Mouse (Mus musculus) midbrain, embryonic 15.5 days (tissue): Measurements from ENCODE around the gene Alyref. TPM values are rescaled to one million over a fixed set of nuclear protein-coding genes. Genes with fewer than 3 reads are reported as not detected.

Experiments
- ATAC-seq: fragments of 200-750 bp; cut with Nextera tagmentation; replicated peaks from 2 replicates; pipeline ENCODE4 v1.8.0; 2017; ENCODE audit warnings: moderate TSS enrichment
- H3K27ac ChIP-seq: fragments of 300-500 bp; sonication (generic); 2 replicates; pipeline ENCODE4 v1.5.1; 2015; ENCODE audit warnings: mild to moderate bottlenecking, inconsistent platforms
- H3K27me3 ChIP-seq: fragments of 300-500 bp; sonication (generic); replicated peaks from 2 replicates; pipeline ENCODE4 v1.6.1; 2015; ENCODE audit warnings: inconsistent platforms
- H3K36me3 ChIP-seq: fragments of 300-500 bp; sonication (generic); replicated peaks from 2 replicates; pipeline ENCODE4 v1.6.1; 2015; ENCODE audit warnings: inconsistent platforms
- H3K4me1 ChIP-seq: fragments of 300-500 bp; sonication (generic); 2 replicates; pipeline ENCODE4 v1.6.1; 2015; ENCODE audit warnings: inconsistent platforms
- H3K4me2 ChIP-seq: fragments of 300-500 bp; sonication (generic); 2 replicates; pipeline ENCODE4 v1.6.1; 2015; ENCODE audit warnings: inconsistent platforms, mild to moderate bottlenecking, moderate library complexity
- H3K4me3 ChIP-seq: fragments of 300-500 bp; sonication (generic); 2 replicates; pipeline ENCODE4 v1.5.1; 2015; ENCODE audit warnings: mild to moderate bottlenecking, inconsistent platforms
- H3K9ac ChIP-seq: fragments of 300-500 bp; sonication (generic); 2 replicates; pipeline ENCODE4 v1.6.1; 2015; ENCODE audit warnings: mild to moderate bottlenecking, inconsistent platforms
- H3K9me3 ChIP-seq: fragments of 300-500 bp; sonication (generic); 2 replicates; pipeline ENCODE4 v1.6.1; 2016; ENCODE audit warnings: inconsistent platforms
- WGBS: fragments of 180-500 bp; shearing (Covaris S2); methylation state at CpG from one replicate; pipeline ENCODE4 v1.1.7; 2015; ENCODE audit warnings: mixed read lengths; 5-methylcytosine and 5-hydroxymethylcytosine counted together
- polyA plus RNA-seq: library from polyadenylated mRNA; unstranded; fragments of >200 nt; fragmentation: Nextera tagmentation; extraction: Ambion mirVana; gene quantifications from 2 replicates; pipeline ENCODE4 v1.2.1, GENCODE M21; 2015

Gene Alyref
- polyA plus RNA-seq, 1 experiment from 2014 or later = 233 TPM

GRCm38 (mm10) chr11:120630881-120631725, 32.9 kb upstream of the Alyref start:
- H3K4me3 ChIP-seq = no peak overlapping the region
- no peaks in the 10 kb centered on the region for H3K9me3 ChIP-seq
- H3K4me2 ChIP-seq = peak overlapping the region; percentile 97; the same call in 1 of the 2 replicates
- no peak overlapping the region for H3K9ac ChIP-seq
- H3K27ac ChIP-seq = no peak overlapping the region
- peaks cover 10% of the 10 kb centered on the region; the same call in 1 of the 2 replicates for H3K36me3 ChIP-seq
- H3K27me3 ChIP-seq = no peaks in the 10 kb centered on the region
- peaks cover 37% of the 10 kb centered on the region for H3K4me1 ChIP-seq
- WGBS = 33% methylated on average over 7 of the region's 7 CpGs
- no peak for ATAC-seq

DNA sequence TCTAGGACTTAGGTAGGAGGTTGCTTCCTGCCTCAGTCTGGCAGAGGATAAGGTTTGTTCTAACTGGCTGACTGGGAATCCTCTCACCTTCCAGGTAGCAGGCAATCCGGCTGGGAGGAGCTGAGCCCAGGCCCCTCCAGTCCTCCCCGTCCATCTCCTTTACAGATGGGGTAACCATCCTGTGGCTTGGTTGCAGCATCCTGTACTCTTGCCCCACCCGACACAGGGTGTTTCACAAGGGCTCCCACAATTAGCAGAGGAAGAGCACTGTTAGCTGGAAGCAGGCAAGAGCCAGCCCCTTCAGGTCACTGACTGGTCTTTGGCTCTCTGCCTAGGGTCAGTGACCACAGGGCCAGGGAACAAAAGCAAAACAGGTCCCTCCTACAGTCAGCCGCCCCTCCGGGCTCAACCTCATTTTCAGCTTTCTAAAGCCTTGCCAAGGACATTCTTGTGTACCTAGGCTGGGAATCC, 32.3 kb upstream of the Alyref start:
- H3K27me3 ChIP-seq = no peaks in the 10 kb centered on the region
- WGBS = 26% methylated on average over 5 of the region's 5 CpGs
- no peak for ATAC-seq
- H3K4me2 ChIP-seq = 0 out of 2 replicates have a peak overlapping the region, but pooled peaks have one; percentile 2
- peak overlapping the region; percentile 23; the same call in 1 of the 2 replicates for H3K9ac ChIP-seq
- peaks cover 10% of the 10 kb centered on the region; the same call in 1 of the 2 replicates for H3K36me3 ChIP-seq
- peak overlapping the region; percentile 32; the same call in 1 of the 2 replicates for H3K27ac ChIP-seq
- H3K4me3 ChIP-seq = no peak overlapping the region
- H3K9me3 ChIP-seq = no peaks in the 10 kb centered on the region
- H3K4me1 ChIP-seq = peaks cover 39% of the 10 kb centered on the region

DNA sequence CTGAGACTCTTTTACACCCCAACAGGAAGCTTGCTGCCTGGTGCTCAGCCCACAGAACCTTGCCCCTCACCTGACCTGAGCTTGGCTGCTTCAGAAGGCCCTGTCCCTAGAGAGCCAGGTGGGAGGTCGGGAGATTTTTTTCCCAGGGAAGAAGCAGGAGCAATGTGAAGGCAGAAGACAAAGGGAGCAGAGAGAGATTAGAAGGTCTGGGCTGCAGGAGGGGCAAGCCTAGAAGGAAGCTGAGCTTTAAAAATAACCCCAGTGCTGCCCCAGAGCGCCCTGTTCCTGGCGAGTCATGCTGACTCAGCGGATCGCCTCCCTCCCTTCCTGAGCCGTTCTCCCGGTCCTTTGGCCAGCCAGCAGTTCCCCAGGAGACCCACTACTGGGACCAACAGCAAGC, 31.7 kb upstream of the Alyref start:
- no peak overlapping the region for H3K4me3 ChIP-seq
- 33% methylated on average over 7 of the region's 7 CpGs for WGBS
- peak overlapping the region; percentile 23; the same call in 1 of the 2 replicates for H3K9ac ChIP-seq

GRCm38 (mm10) chr11:120629341-120629730, 31.2 kb upstream of the Alyref start:
- H3K9me3 ChIP-seq = no peaks in the 10 kb centered on the region
- ATAC-seq = no peak
- H3K4me3 ChIP-seq = no peak overlapping the region
- H3K4me2 ChIP-seq = no peak overlapping the region
- WGBS = 68% methylated on average over 23 of the region's 23 CpGs
- peaks cover 10% of the 10 kb centered on the region; the same call in 1 of the 2 replicates for H3K36me3 ChIP-seq
- H3K27ac ChIP-seq = no peak overlapping the region
- no peaks in the 10 kb centered on the region for H3K27me3 ChIP-seq
- peaks cover 44% of the 10 kb centered on the region for H3K4me1 ChIP-seq
- H3K9ac ChIP-seq = no peak overlapping the region

More for the DNA sequence above, 31.7 kb upstream of the Alyref start:
- no peaks in the 10 kb centered on the region for H3K27me3 ChIP-seq
- H3K27ac ChIP-seq = peak overlapping the region; percentile 32; the same call in 1 of the 2 replicates
- 0 out of 2 replicates have a peak overlapping the region, but pooled peaks have one; percentile 2 for H3K4me2 ChIP-seq
- H3K4me1 ChIP-seq = peaks cover 43% of the 10 kb centered on the region
- no peaks in the 10 kb centered on the region for H3K9me3 ChIP-seq
- ATAC-seq = no peak
- H3K36me3 ChIP-seq = peaks cover 10% of the 10 kb centered on the region; the same call in 1 of the 2 replicates

DNA sequence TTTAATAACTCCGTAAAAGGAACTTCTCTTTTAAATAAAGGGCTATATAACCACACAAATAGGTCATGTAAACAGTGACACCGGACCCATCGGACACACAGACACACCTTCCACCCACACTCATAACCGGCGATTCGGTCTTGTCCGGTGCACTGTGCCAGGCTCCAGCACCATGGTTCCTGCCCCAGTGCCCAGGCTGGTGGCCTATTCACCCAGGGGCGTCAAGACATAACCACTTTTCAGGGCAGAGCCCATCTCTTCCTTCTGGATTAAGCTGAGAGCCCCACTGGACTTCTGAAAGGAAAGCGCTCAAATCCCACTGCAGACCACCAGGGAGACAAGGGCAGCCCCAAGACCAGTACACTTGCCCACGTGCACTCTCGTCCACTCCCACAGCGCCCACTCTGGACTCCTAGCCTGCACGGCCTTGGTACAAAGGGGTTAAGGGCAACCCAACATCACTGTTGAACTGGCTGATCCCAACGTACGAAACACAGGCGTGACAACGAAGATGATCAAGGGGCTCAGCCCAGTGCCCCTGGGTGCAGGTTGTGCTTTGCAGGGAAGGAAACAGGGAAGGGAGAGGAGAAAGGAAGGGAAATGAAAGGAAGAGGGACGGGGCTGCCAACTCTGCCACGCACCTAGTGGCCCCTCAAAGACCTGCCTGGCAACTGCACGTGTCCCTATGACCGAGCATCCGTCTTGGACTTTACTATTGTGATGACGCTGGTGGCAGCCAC, 30.6 kb upstream of the Alyref start:
- Histone ChIP-seq H3K4me1 (peaks cover 46% of the 10 kb centered on the region), H3K4me3 (no peak overlapping the region), H3K36me3 (peaks cover 10% of the 10 kb centered on the region; the same call in 1 of the 2 replicates), H3K27ac (no peak overlapping the region), H3K27me3 (no peaks in the 10 kb centered on the region), H3K4me2 (no peak overlapping the region), H3K9ac (no peak overlapping the region), H3K9me3 (no peaks in the 10 kb centered on the region)
- 97% methylated on average over 23 of the region's 23 CpGs for WGBS
- ATAC-seq = no peak

DNA sequence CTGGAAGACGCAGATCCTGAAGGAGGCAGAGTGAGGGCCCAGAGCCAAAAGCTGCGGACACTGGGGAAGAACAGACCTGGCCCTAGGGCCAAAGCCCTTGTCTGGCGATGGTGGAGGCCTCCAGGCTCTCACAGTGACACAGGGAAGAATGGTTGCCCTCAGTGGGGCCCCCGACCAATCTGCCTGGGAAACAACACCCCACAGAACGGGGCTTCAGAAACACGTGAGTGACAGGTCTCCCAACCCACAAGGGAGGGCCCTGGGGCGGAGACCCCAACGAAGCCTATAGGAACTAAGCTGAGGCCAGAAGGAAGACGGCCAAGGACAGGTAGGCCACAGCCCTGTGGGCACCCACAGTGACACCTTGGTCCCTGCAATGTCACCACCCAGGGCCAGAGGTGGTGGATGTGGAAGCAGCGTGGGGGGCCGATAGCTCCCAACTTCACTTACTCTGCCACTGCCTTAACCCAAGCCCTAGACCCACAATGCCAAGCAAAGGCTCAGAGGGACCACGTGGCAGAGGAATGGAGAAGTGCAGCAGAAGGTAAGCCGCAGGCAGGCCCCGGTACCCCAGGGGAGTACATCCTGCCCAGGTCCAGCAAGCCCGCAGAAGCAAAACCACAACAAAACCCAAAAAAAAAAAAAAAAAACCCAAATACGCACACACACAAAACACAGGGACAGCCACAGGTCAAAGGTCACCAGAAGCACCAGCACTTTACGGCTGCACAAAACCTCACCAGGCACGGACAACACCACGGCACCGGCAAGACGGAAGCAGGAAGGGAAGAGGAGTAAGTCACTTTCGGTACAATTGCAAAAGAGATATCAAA, 29.5 kb upstream of the Alyref start:
- H3K4me2 ChIP-seq = no peak overlapping the region
- H3K9me3 ChIP-seq = no peaks in the 10 kb centered on the region
- H3K4me1 ChIP-seq = peaks cover 52% of the 10 kb centered on the region
- no peak overlapping the region for H3K27ac ChIP-seq
- no peak overlapping the region for H3K4me3 ChIP-seq
- no peak overlapping the region for H3K9ac ChIP-seq
- 84% methylated on average over 22 of the region's 22 CpGs for WGBS
- H3K36me3 ChIP-seq = peaks cover 11% of the 10 kb centered on the region; the same call in 1 of the 2 replicates
- ATAC-seq = no peak
- no peaks in the 10 kb centered on the region for H3K27me3 ChIP-seq

GRCm38 (mm10) chr11:120626785-120627467, 28.8 kb upstream of the Alyref start:
- peaks cover 44% of the 10 kb centered on the region for H3K4me1 ChIP-seq
- no peak overlapping the region for H3K9ac ChIP-seq
- WGBS = 91% methylated on average over 11 of the region's 11 CpGs
- no peak overlapping the region for H3K4me3 ChIP-seq
- peaks cover 18% of the 10 kb centered on the region; the same call in 1 of the 2 replicates for H3K36me3 ChIP-seq
- no peak for ATAC-seq
- H3K9me3 ChIP-seq = no peaks in the 10 kb centered on the region
- no peaks in the 10 kb centered on the region for H3K27me3 ChIP-seq
- H3K4me2 ChIP-seq = no peak overlapping the region
- H3K27ac ChIP-seq = no peak overlapping the region

DNA sequence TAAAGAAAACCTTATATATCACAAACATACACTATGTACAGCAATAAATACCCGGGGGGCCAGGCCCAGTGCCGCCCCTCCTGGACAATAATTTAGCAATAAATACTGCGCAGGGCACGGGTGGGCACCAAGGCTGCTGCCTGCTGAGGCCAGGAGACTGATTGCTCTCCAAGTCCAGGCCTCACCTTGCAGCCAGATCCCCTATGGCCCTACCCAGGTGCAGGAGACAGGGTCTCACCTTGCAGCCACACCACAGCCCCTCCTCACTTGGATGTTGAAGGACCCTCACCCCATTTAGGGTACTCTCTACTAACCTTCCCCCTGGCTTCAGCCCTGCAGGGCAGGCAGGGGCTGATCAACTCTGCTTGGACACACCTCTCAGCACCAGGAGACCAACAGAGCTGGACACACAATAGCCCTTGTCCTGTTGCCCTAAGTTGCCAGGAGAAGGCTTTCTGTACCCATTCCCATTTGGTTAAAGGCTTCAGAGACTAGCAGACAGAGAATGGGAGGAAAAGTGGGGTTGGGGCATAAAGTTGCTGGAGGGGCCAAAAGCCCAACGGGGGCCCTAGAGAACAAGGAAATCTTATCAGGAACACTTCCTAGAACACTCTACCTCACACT, 27.1 kb upstream of the Alyref start, which contains the start of gene Sirt7:
Gene Sirt7 (minus strand): TSS at position 89 of the 624 bp plus-strand sequence.
- H3K4me1 ChIP-seq = peaks cover 29% of the 10 kb centered on the region
- no peaks in the 10 kb centered on the region for H3K27me3 ChIP-seq
- H3K4me3 ChIP-seq = peak within 1 kb of the TSS; percentile 88
- peak within 1 kb of the TSS; percentile 99 for H3K4me2 ChIP-seq
- H3K9me3 ChIP-seq = no peaks in the 10 kb centered on the region
- peak within 1 kb of the TSS; percentile 74 for H3K9ac ChIP-seq
- peaks cover 31% of the 10 kb centered on the region for H3K36me3 ChIP-seq
- peak within 1 kb of the TSS; percentile 77 for H3K27ac ChIP-seq
- peak; percentile 54 for ATAC-seq
- WGBS = 25% methylated on average over 5 of the region's 5 CpGs

DNA sequence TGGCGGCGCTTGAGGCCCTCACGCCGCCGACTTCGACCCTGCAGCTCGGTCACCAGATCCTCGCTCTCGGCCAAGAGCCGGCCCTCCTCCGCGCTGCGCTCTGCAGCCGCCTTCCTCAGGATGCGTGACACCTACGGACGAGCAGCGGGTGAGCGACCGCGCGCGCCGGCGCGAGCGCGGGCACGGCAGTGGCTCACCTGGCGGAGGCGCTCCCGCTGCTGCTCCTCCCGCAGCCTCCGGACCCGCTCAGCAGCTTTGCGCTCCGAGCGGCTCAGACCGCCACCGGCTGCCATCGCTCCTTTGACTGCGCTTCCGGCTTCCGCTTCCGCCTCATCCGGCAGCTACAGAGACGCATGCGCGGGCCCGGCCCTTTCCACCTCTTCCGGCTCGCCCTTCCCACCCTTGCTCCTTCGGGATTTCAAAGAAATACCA, 26.5 kb upstream of the Alyref start:
- under 1% methylated on average over 53 of the region's 53 CpGs for WGBS
- Histone ChIP-seq H3K4me2 (peak overlapping the region; percentile 99), H3K27ac (peak overlapping the region; percentile 77), H3K4me1 (peaks cover 23% of the 10 kb centered on the region), H3K27me3 (no peaks in the 10 kb centered on the region), H3K9ac (peak overlapping the region; percentile 74), H3K4me3 (peak overlapping the region; percentile 88), H3K36me3 (peaks cover 36% of the 10 kb centered on the region), H3K9me3 (no peaks in the 10 kb centered on the region)
- peak; percentile 79 for ATAC-seq

DNA sequence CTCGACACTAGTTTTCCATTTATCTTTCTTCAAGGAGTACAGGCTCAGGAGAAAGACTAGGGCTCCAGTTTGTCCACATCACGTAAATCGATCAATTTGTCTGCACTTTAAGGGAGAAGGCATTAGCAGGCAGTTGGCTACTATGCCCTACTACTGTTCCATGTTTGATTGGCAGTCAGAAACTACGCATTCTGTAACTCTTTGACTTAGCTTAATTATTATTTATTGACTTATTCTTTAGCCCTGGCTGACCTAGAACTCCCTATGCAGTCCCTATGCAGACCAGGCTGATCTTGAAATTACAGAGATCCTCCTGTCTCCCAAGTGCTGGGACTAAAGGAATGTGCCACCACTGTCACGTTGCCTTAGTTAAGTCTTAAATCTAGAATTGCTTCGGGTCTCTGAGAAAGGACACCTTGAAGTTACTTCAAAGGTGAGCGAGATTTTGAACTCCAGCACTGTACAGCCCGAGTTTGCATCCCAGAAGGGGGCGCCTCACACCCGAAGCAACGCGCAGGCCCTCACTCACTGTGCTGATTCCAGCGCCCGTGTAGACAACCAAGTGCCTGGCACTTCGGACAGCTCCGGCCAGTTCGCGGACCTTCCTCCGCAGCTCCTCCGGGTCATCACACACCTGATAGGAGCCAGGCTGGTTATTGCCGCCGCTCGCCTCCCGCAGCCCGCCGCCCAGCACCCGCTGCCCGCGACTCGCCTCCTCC, 26.0 kb upstream of the Alyref start:
- Histone ChIP-seq H3K9me3 (no peaks in the 10 kb centered on the region), H3K27me3 (no peaks in the 10 kb centered on the region), H3K4me1 (peaks cover 19% of the 10 kb centered on the region), H3K4me3 (peak overlapping the region; percentile 88), H3K9ac (peak overlapping the region; percentile 74), H3K4me2 (peak overlapping the region; percentile 99), H3K27ac (peak overlapping the region; percentile 77), H3K36me3 (peaks cover 35% of the 10 kb centered on the region)
- 13% methylated on average over 30 of the region's 30 CpGs for WGBS
- ATAC-seq = peak; percentile 62
